Mouse (Mus musculus): Measurements from ENCODE around the gene Rdh16. TPM values are rescaled to one million over a fixed set of nuclear protein-coding genes. Genes with fewer than 3 reads are reported as not detected.
"Not testable (repeated sequence)": the region's sequence is repeated elsewhere in the genome, so short reads cannot be mapped to it uniquely, and the experiment has no call there.

The Rdh16 gene
- 0.08 TPM in 1 of 2 replicates, not detected in the other for total RNA-seq (2014; rRNA removed)
- polyA plus RNA-seq (2015; fragmentation: Nextera tagmentation; extraction: Ambion mirVana) = 0.07 TPM in 1 of 2 replicates, not detected in the other

GRCm38 (mm10) chr10:127800891-127801290 lies at the start of gene Rdh16:
Rdh16 (plus strand) TSS chr10:127801152.
- Histone ChIP-seq H3K4me3 (ENCODE audit: low read depth, low read length) (no peak within 1 kb of the TSS), H3K27me3 (ENCODE audit: insufficient read depth, low read length) (no peaks in the 10 kb centered on the region), H3K4me1 (ENCODE audit: insufficient read depth) (no peaks in the 10 kb centered on the region), H3K36me3 (ENCODE audit: insufficient read depth) (no peaks in the 10 kb centered on the region), H3K9me3 (ENCODE audit: low read length) (no peaks in the 10 kb centered on the region), H3K9ac (no peak within 1 kb of the TSS), H3K4me2 (ENCODE audit: low read depth) (no peak within 1 kb of the TSS), H3K27ac (ENCODE audit: low read depth, low read length) (no peak within 1 kb of the TSS)
- 92% methylated on average over 6 of the region's 6 CpGs for WGBS
- TF ChIP-seq CTCF (IDR thresholded peaks at IDR 0.05; ENCODE audit: low read depth) = no peak
- no peak for ATAC-seq
- DNase-seq = no peak

- H3K4me2 ChIP-seq (ENCODE audit: low read depth) = peak within 1 kb of the TSS; percentile 35
- H3K9ac ChIP-seq = no peak within 1 kb of the TSS
- TF ChIP-seq CTCF (IDR thresholded peaks at IDR 0.05; ENCODE audit: low read depth) = no peak
- H3K27ac ChIP-seq (ENCODE audit: low read depth, low read length) = no peak within 1 kb of the TSS
- H3K4me3 ChIP-seq (ENCODE audit: low read depth, low read length) = no peak within 1 kb of the TSS
- no peaks in the 10 kb centered on the region for H3K4me1 ChIP-seq (ENCODE audit: insufficient read depth)
- H3K9me3 ChIP-seq (ENCODE audit: low read length) = no peaks in the 10 kb centered on the region
- WGBS = 70% methylated on average over 8 of the region's 8 CpGs
- peaks cover 12% of the 10 kb centered on the region; the same call in 1 of the 2 replicates for H3K36me3 ChIP-seq (ENCODE audit: insufficient read depth)
- H3K27me3 ChIP-seq (ENCODE audit: insufficient read depth, low read length) = no peaks in the 10 kb centered on the region
- ATAC-seq = no peak
- DNase-seq = no peak
These were observed 49.4 kb upstream of the Rdh16 start, which contains the start of gene Gpr182 for GRCm38 (mm10) chr10:127751548-127751947. Gpr182 (minus strand) TSS chr10:127751732.

DNA sequence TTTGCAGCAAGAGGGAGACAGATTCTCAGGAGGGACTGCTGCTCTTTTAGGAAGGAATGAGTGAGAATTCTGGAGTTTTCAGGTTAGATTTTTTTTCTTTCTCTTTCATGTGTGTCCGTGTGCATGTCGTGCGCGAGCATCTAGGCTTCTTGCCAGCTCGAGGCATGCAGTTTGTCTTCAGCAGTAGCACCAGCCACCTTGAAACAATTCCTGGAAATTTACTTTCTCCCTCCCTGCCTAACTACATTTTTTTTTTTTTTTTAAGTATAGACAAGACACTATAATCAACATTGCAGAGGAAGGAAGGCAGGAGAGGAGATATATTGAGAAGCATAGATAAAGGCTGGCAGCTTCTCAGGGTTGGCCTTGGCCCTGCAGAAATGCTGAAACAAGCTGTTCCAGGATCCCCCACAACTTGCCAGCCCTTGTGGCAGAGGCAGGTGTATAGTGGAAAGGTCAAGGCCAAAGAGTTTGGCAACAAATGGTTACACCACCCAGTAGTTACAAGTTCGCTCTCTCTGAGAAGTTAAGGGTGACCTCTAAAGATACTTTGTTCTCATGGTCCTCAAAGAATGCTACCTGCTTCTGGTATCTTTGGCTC lies 46.3 kb upstream of the Rdh16 start:
- Histone ChIP-seq H3K4me1 (ENCODE audit: insufficient read depth) (no peaks in the 10 kb centered on the region), H3K9me3 (ENCODE audit: low read length) (no peaks in the 10 kb centered on the region), H3K9ac (no peak overlapping the region), H3K4me2 (ENCODE audit: low read depth) (no peak overlapping the region), H3K36me3 (ENCODE audit: insufficient read depth) (no peaks in the 10 kb centered on the region), H3K27me3 (ENCODE audit: insufficient read depth, low read length) (no peaks in the 10 kb centered on the region), H3K27ac (ENCODE audit: low read depth, low read length) (no peak overlapping the region), H3K4me3 (ENCODE audit: low read depth, low read length) (no peak overlapping the region)
- WGBS = 65% methylated on average over 6 of the region's 6 CpGs
- ATAC-seq = no peak
- no peak for DNase-seq
- no peak for TF ChIP-seq CTCF (IDR thresholded peaks at IDR 0.05; ENCODE audit: low read depth)

GRCm38 (mm10) chr10:127755246-127755645 lies 45.7 kb upstream of the Rdh16 start:
- WGBS = 62% methylated on average over 3 of the region's 3 CpGs
- Histone ChIP-seq H3K9ac (no peak overlapping the region), H3K9me3 (ENCODE audit: low read length) (no peaks in the 10 kb centered on the region), H3K4me3 (ENCODE audit: low read depth, low read length) (no peak overlapping the region), H3K27me3 (ENCODE audit: insufficient read depth, low read length) (no peaks in the 10 kb centered on the region), H3K36me3 (ENCODE audit: insufficient read depth) (no peaks in the 10 kb centered on the region), H3K27ac (ENCODE audit: low read depth, low read length) (no peak overlapping the region), H3K4me1 (ENCODE audit: insufficient read depth) (no peaks in the 10 kb centered on the region), H3K4me2 (ENCODE audit: low read depth) (no peak overlapping the region)
- ATAC-seq (no peak), DNase-seq (no peak)
- TF ChIP-seq CTCF (IDR thresholded peaks at IDR 0.05; ENCODE audit: low read depth) = no peak

DNA sequence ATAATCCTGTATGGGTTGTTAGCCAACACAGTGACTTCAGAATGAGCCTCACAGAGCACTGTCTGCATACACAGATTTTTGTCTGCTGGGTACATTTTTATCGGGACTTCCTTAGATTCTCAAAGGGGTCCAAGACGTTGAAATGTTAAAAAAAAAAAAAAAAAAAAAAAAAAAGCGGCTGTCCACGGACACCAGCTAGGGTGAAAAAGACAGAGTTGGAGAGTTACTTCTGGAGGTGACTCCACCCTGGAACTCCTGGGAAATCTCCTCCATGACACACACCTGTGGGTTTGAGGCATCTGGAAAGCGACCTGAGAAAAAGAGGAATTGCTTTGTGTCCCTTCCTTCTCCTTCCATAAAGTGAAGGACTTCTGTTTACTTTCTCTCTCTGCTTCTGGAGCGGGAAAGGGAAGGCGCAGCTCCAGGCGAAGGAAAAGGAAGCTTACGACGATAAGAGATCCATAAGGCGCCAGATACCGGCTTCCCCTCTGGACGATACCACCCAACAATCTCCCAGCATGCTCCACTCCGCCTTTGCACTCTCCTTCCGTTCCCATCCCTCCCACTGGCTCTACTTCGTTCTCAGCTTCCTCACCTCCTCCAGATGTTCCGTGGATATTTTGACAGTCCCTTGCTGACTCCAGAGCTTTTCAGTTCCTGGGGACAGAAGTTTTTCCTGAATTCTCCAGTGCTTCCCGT lies 45.0 kb upstream of the Rdh16 start:
- Histone ChIP-seq H3K9me3 (ENCODE audit: low read length) (no peaks in the 10 kb centered on the region), H3K36me3 (ENCODE audit: insufficient read depth) (no peaks in the 10 kb centered on the region), H3K4me2 (ENCODE audit: low read depth) (peak overlapping the region; percentile 21; the same call in 1 of the 2 replicates), H3K9ac (no peak overlapping the region), H3K27ac (ENCODE audit: low read depth, low read length) (no peak overlapping the region), H3K27me3 (ENCODE audit: insufficient read depth, low read length) (no peaks in the 10 kb centered on the region), H3K4me3 (ENCODE audit: low read depth, low read length) (no peak overlapping the region), H3K4me1 (ENCODE audit: insufficient read depth) (no peaks in the 10 kb centered on the region)
- ATAC-seq (no peak), DNase-seq (no peak)
- no peak for TF ChIP-seq CTCF (IDR thresholded peaks at IDR 0.05; ENCODE audit: low read depth)
- WGBS = 53% methylated on average over 18 of the region's 18 CpGs

- Histone ChIP-seq H3K4me1 (ENCODE audit: insufficient read depth) (no peaks in the 10 kb centered on the region), H3K9ac (no peak within 1 kb of the TSS), H3K4me2 (ENCODE audit: low read depth) (no peak within 1 kb of the TSS), H3K27ac (ENCODE audit: low read depth, low read length) (no peak within 1 kb of the TSS), H3K36me3 (ENCODE audit: insufficient read depth) (no peaks in the 10 kb centered on the region), H3K9me3 (ENCODE audit: low read length) (no peaks in the 10 kb centered on the region), H3K27me3 (ENCODE audit: insufficient read depth, low read length) (no peaks in the 10 kb centered on the region), H3K4me3 (ENCODE audit: low read depth, low read length) (no peak within 1 kb of the TSS)
- ATAC-seq (no peak), DNase-seq (no peak)
- WGBS = 74% methylated on average over 9 of the region's 9 CpGs
- TF ChIP-seq CTCF (IDR thresholded peaks at IDR 0.05; ENCODE audit: low read depth) = no peak
These were observed 41.5 kb upstream of the Rdh16 start, which contains the start of the genes Rdh1 and Rdh16f1 for GRCm38 (mm10) chr10:127759181-127760110. Rdh1 (plus strand) TSS chr10:127759721. Rdh16f1 (plus strand) TSS chr10:127759787.

GRCm38 (mm10) chr10:127762926-127763325 lies 38.0 kb upstream of the Rdh16 start:
- H3K9ac ChIP-seq; H3K9me3 ChIP-seq (ENCODE audit: low read length); H3K4me3 ChIP-seq (ENCODE audit: low read depth, low read length); H3K27ac ChIP-seq (ENCODE audit: low read depth, low read length); H3K36me3 ChIP-seq (ENCODE audit: insufficient read depth); ATAC-seq; DNase-seq; H3K4me1 ChIP-seq (ENCODE audit: insufficient read depth); H3K27me3 ChIP-seq (ENCODE audit: insufficient read depth, low read length); H3K4me2 ChIP-seq (ENCODE audit: low read depth): not testable (repeated sequence)
- 92% methylated on average over 10 of the region's 10 CpGs for WGBS

Measured in forebrain, postnatal 0 days (tissue).